Mouse (Mus musculus) forebrain, embryonic 12.5 days (tissue): ENCODE results near the gene Fads2. TPM values are rescaled to one million over a fixed set of nuclear protein-coding genes. Genes with fewer than 3 reads are reported as not detected.

Source experiments
- ATAC-seq: fragments of 200-750 bp; cut with Nextera tagmentation; 2 replicates; pipeline ENCODE4 v1.8.0; 2017; ENCODE audit warnings: moderate TSS enrichment; ENCODE audit not compliant: low FRiP score
- H3K27ac ChIP-seq: fragments of 300-500 bp; sonication (generic); 2 replicates; pipeline ENCODE4 v1.5.1; 2016; ENCODE audit warnings: mild to moderate bottlenecking
- H3K27me3 ChIP-seq: fragments of 300-500 bp; sonication (generic); 2 replicates; pipeline ENCODE4 v1.6.1; 2016; ENCODE audit warnings: mild to moderate bottlenecking
- H3K36me3 ChIP-seq: fragments of 300-500 bp; sonication (generic); replicated peaks from 2 replicates; pipeline ENCODE4 v1.6.1; 2016; ENCODE audit warnings: mild to moderate bottlenecking
- H3K4me1 ChIP-seq: fragments of 300-500 bp; sonication (generic); 2 replicates; pipeline ENCODE4 v1.6.1; 2016
- H3K4me2 ChIP-seq: fragments of 300-500 bp; sonication (generic); 2 replicates; pipeline ENCODE4 v1.6.1; 2016; ENCODE audit warnings: mild to moderate bottlenecking, moderate library complexity
- H3K4me3 ChIP-seq: fragments of 300-500 bp; sonication (generic); replicated peaks from 2 replicates; pipeline ENCODE4 v1.5.1; 2016; ENCODE audit warnings: mild to moderate bottlenecking
- H3K9ac ChIP-seq: fragments of 300-500 bp; sonication (generic); 2 replicates; pipeline ENCODE4 v1.6.1; 2016; ENCODE audit warnings: mild to moderate bottlenecking
- H3K9me3 ChIP-seq: fragments of 300-500 bp; sonication (generic); 2 replicates; pipeline ENCODE4 v1.6.1; 2016
- WGBS: fragments of 180-500 bp; shearing (Covaris S2); methylation state at CpG from one replicate; pipeline ENCODE4 v1.1.7; 2016; 5-methylcytosine and 5-hydroxymethylcytosine counted together
- polyA plus RNA-seq: library from polyadenylated mRNA; unstranded; fragments of >200 nt; fragmentation: Nextera tagmentation; extraction: Ambion mirVana; gene quantifications from 2 replicates; pipeline ENCODE4 v1.2.1, GENCODE M21; 2016

Gene Fads2
- polyA plus RNA-seq, 1 experiment from 2014 or later, result 184 TPM

DNA sequence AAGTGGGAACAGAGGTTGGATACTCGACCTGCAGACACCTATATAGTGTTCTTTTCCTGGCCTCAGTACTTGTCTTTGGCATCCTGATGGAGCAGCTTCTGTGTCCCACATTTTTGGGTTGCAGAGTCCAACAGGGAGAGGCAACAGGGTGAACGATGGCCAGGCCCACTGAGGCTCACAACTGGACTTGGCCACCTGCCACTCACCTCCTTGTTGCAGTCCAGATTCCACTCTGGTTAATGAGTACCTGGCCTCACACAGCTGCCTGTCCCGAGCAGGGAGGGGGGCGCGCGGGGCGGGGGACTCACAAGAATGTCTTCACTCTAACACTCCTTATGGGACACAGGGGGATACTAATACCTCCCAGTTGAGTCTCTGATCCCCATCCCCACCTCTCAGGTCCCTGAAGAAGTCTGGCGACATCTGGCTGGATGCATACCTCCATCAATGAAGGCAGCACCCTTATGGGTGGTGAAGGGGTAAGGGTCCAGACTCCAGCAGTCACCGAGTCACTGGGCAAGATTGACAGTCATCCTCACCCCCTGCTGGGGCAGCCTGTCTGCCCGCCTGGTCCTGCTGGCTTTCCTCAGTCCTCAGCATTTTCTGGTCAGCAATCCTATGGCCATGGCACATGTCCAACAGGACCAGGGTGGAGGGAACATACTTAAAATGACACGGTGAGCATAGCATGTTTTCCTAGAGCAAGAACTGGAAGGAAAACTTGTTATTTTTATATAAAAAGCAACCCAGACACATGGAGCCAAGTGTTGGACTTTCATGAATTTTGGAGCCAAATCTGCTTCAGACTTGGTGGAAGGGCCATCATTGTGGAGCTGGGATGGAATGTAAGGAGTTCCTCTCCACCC lies 43.8 kb downstream of the Fads2 start:
- H3K4me1 ChIP-seq, result peaks cover 8% of the 10 kb centered on the region; the same call in 1 of the 2 replicates
- no peak overlapping the region for H3K27ac ChIP-seq
- H3K4me2 ChIP-seq, result no peak overlapping the region
- H3K27me3 ChIP-seq, result no peaks in the 10 kb centered on the region
- 77% methylated on average over 11 of the region's 11 CpGs for WGBS
- no peak overlapping the region for H3K9ac ChIP-seq
- no peaks in the 10 kb centered on the region for H3K9me3 ChIP-seq
- ATAC-seq, result no peak
- no peak overlapping the region for H3K4me3 ChIP-seq
- H3K36me3 ChIP-seq, result peaks cover 27% of the 10 kb centered on the region

DNA sequence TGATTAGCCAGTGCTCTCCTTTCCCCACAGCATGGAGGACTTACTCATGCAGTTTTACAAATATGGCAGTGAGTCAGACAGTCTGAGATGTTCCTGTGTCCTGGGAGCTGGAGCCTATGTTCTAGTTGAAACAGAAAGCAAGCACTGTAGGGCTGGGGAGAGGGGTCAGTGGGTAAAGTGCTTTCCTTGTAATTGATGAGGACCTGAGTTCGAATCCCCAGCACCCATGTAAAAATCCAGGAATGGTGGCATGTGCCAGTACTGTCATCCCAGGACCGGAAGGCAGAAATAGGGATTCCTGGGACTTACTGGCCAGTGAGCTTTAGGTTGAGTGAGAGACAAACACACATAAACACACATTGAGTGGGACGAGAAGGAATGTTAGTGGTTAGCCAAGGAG lies 44.9 kb downstream of the Fads2 start:
- peaks cover 8% of the 10 kb centered on the region; the same call in 1 of the 2 replicates for H3K4me1 ChIP-seq
- H3K4me3 ChIP-seq, result no peak overlapping the region
- H3K27me3 ChIP-seq, result no peaks in the 10 kb centered on the region
- WGBS, result 94% methylated on average over 3 of the region's 3 CpGs
- no peak overlapping the region for H3K27ac ChIP-seq
- no peaks in the 10 kb centered on the region for H3K9me3 ChIP-seq
- H3K36me3 ChIP-seq, result peaks cover 16% of the 10 kb centered on the region
- H3K4me2 ChIP-seq, result no peak overlapping the region
- ATAC-seq, result no peak
- no peak overlapping the region for H3K9ac ChIP-seq

DNA sequence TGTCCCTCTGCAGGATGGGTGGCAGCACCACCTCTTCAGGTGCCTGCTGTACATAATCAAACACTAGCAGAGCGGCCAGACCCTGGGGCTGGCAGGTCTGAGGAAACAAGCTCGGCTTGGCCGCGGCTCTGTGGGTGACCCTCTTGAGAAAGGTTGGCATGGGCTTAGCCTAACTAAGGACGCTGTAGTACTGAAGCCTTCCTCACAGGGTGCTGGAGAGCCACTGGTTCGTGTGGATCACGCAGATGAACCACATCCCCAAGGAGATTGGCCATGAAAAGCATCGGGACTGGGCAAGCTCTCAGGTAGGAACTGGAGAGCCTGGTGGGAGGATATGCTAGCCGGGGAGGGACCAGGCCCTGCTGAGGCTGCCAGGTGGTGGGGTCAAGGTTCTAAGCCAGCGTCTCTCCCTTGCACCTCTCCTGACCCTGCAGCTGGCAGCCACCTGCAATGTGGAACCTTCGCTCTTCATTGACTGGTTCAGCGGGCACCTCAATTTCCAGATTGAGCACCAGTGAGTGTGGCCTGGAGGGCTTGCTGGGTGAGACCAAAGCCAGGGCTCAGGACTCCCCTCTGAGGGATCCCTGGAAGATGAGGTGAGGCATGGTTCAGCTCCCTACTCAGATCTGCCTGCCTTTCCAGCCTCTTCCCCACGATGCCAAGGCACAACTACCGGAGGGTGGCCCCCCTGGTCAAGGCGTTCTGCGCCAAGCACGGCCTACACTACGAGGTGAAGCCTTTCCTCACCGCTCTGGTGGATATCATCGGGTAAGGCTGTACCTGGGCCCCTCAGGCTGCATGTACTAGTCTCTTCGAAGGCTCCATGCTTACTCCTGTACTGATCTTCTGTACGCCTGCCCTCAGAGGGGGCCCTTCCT lies 45.5 kb downstream of the Fads2 start:
- Histone ChIP-seq H3K4me3 (no peak overlapping the region), H3K27ac (no peak overlapping the region), H3K9ac (no peak overlapping the region), H3K27me3 (no peaks in the 10 kb centered on the region), H3K9me3 (no peaks in the 10 kb centered on the region), H3K36me3 (peaks cover 10% of the 10 kb centered on the region; the same call in 1 of the 2 replicates), H3K4me1 (peaks cover 4% of the 10 kb centered on the region; the same call in 1 of the 2 replicates), H3K4me2 (no peak overlapping the region)
- ATAC-seq, result no peak
- WGBS, result 87% methylated on average over 22 of the region's 22 CpGs

DNA sequence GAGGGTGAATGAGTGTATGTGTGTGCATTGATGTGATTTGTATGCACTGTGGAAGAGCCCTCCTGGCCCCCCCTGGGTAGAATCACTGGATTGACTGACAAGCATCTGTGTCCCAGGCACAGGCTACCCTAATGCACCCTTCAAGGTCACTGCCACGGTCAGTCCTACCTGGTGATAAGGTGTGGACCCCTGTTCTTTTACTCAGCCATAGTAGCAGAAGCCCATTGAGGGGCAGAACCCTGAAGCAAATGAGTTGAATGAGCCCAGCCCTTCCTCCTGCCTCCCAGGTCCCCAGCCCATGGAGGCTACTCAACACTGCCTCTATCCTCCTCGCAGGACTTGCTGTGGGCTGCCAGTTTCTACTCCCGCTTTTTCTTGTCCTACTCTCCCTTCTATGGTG lies 46.3 kb downstream of the Fads2 start:
- no peak overlapping the region for H3K4me2 ChIP-seq
- H3K4me1 ChIP-seq, result no peaks in the 10 kb centered on the region
- H3K9me3 ChIP-seq, result no peaks in the 10 kb centered on the region
- H3K4me3 ChIP-seq, result no peak overlapping the region
- H3K36me3 ChIP-seq, result 0 out of 2 replicates have a peak, but pooled peaks cover 7% of the 10 kb centered on the region
- 76% methylated on average over 3 of the region's 3 CpGs for WGBS
- no peaks in the 10 kb centered on the region for H3K27me3 ChIP-seq
- H3K9ac ChIP-seq, result no peak overlapping the region
- no peak overlapping the region for H3K27ac ChIP-seq
- ATAC-seq, result no peak

DNA sequence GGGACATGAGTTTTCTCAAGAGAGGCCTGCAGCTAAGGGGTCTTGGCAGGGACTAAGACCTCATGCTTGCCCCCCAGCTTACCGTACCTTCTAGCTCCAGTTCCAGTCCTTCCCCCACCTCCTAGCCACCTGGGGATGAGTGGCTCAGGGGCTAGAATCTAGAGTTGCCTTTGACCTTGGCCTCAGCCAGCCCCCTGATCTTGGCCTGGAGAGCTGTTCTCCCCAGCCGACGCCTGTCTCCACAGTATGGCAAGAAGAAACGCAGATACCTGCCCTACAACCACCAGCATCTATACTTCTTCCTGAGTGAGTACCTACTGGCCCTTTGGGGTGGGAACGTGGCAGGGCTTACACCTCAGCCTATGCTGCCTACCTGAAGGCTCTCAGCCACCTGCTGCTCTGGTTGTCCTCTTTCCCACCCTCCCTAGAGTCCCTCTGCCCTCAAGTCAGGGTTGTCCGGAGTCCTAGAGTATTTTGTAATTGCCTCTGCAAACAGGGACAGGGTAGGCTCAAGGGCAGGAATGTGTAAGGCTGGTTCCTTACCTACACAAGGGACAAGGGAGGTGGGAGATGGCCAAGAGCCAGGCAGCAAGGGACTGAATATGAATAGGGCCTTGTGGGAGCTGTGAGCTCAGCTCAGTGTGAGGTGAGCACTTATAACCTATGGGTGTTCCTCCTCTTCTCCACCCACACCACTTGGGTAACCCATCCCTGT lies 47.0 kb downstream of the Fads2 start:
- WGBS, result 95% methylated on average over 6 of the region's 6 CpGs
- H3K27ac ChIP-seq, result no peak overlapping the region
- no peak for ATAC-seq
- no peaks in the 10 kb centered on the region for H3K4me1 ChIP-seq
- no peak overlapping the region for H3K9ac ChIP-seq
- no peaks in the 10 kb centered on the region for H3K27me3 ChIP-seq
- H3K4me2 ChIP-seq, result no peak overlapping the region
- 0 out of 2 replicates have a peak, but pooled peaks cover 7% of the 10 kb centered on the region for H3K36me3 ChIP-seq
- no peaks in the 10 kb centered on the region for H3K9me3 ChIP-seq
- H3K4me3 ChIP-seq, result no peak overlapping the region

DNA sequence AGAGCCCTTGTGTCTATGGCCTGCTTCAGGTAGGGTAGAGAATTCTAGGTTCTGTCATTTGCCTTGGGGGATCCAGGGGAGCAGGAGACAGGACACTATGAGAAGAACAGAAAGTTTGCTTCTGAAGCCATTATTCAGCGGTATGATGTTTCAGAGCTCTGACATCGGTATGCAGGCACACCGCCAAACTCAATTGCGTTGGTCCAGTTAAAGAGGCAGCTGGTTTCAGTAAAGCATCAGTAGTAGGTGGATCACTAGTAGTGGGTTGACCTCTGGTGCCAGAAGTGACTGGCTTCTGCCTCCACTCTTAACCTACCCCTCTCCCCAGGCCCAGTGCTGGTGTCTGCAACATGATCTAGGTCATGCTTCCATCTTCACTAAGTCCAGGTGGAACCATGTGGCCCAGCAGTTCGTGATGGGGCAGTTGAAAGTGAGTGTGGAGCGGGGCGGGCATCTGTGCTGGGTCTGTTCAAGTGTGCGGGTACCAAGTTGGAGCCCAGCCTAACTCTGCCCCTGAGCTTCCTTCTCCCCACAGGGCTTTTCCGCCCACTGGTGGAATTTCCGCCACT lies 47.8 kb downstream of the Fads2 start:
- 92% methylated on average over 10 of the region's 10 CpGs for WGBS
- H3K36me3 ChIP-seq, result 0 out of 2 replicates have a peak, but pooled peaks cover 7% of the 10 kb centered on the region
- no peaks in the 10 kb centered on the region for H3K4me1 ChIP-seq
- H3K27me3 ChIP-seq, result no peaks in the 10 kb centered on the region
- no peak overlapping the region for H3K27ac ChIP-seq
- no peak overlapping the region for H3K9ac ChIP-seq
- H3K4me3 ChIP-seq, result no peak overlapping the region
- H3K4me2 ChIP-seq, result no peak overlapping the region
- ATAC-seq, result no peak
- H3K9me3 ChIP-seq, result no peaks in the 10 kb centered on the region

DNA sequence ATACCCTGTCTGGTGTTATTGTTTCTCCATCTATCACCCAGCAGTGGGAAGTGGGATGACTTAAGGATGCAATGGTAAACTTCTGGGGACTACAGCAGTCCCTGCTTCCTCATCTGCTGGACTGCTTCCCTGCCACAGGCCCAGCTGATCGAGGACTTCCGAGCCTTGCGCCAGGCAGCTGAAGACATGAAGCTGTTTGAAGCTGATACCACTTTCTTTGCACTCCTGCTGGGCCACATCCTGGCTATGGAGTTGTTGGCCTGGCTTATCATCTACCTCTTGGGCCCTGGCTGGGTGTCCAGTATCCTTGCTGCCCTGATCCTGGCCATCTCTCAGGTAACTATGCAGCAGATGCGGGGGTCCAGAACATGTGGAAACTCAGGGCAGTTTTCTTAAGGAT lies 48.8 kb downstream of the Fads2 start:
- H3K9me3 ChIP-seq, result no peaks in the 10 kb centered on the region
- H3K4me2 ChIP-seq, result no peak overlapping the region
- H3K4me1 ChIP-seq, result no peaks in the 10 kb centered on the region
- no peaks in the 10 kb centered on the region for H3K27me3 ChIP-seq
- 93% methylated on average over 4 of the region's 4 CpGs for WGBS
- H3K27ac ChIP-seq, result no peak overlapping the region
- H3K36me3 ChIP-seq, result 0 out of 2 replicates have a peak, but pooled peaks cover 7% of the 10 kb centered on the region
- no peak overlapping the region for H3K4me3 ChIP-seq
- H3K9ac ChIP-seq, result no peak overlapping the region
- ATAC-seq, result no peak

DNA sequence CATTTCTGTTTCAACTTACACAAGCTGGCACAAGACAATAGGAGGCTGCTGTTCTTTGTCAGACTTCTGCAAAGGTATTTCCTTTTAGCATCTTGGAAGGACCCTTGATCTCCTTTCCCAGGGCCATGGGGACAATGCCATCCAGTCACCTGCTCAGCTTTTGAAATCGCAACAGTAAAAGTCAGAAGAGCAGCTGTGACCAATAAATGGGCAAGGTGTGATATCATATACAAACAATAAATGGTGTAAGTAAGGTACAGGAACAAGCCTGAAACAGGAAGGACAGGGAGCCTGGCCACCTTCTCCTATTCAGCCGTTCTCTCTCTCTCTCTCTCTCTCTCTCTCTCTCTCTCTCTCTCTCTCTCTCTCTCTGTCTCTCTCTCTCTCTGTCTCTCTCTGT lies 51.1 kb downstream of the Fads2 start:
- Histone ChIP-seq H3K27me3 (no peaks in the 10 kb centered on the region), H3K36me3 (no peaks in the 10 kb centered on the region), H3K9me3 (no peaks in the 10 kb centered on the region), H3K27ac (no peak overlapping the region), H3K4me3 (no peak overlapping the region), H3K9ac (no peak overlapping the region), H3K4me1 (no peaks in the 10 kb centered on the region), H3K4me2 (no peak overlapping the region)
- WGBS, result 89% methylated on average over 2 of the region's 2 CpGs
- no peak for ATAC-seq

DNA sequence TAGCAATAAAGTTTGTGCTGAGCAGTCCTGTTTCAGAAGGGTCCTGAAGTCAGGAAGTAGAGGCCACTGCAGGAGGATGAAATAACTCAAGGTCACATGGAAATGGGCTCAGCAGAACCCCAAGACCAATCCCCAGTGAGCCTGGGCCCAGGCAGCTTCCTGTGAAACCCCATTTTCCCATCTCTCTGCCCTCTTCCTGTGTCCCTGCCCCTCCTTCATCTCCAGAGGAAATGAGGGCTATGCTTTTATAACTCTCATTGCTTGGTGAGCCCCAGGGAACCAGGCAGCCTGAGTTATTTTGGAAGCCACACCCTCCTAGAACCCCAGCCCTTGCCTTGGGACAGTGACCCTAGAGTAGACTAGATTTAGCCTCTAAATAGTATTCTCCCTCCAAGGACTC lies 52.0 kb downstream of the Fads2 start:
- Histone ChIP-seq H3K27ac (no peak overlapping the region), H3K9ac (no peak overlapping the region), H3K4me3 (no peak overlapping the region), H3K4me1 (no peaks in the 10 kb centered on the region), H3K4me2 (no peak overlapping the region), H3K27me3 (no peaks in the 10 kb centered on the region), H3K9me3 (no peaks in the 10 kb centered on the region), H3K36me3 (no peaks in the 10 kb centered on the region)
- no peak for ATAC-seq

DNA sequence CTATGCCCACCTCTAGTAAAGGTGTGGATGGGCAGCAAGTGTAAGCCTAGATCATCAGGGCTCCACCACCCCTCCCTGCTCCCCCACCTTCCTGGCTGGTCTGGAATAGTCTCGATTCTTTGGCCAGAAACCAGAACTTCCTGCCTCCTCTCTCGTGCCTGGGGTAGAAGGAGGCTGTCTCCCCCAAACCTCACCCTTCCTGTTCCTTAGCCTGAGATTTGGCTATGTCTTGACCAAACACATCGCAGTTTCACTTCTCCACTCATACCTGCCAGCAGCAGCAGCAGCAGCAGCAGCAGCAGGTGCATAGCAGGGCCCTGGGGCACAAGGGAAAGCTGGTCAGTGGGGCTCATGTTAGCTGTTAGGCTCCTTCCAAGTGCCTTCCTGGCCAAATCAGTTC lies 54.6 kb downstream of the Fads2 start:
- no peak overlapping the region for H3K27ac ChIP-seq
- H3K4me2 ChIP-seq, result no peak overlapping the region
- ATAC-seq, result no peak
- H3K9ac ChIP-seq, result no peak overlapping the region
- H3K4me3 ChIP-seq, result no peak overlapping the region
- H3K4me1 ChIP-seq, result peaks cover 7% of the 10 kb centered on the region
- H3K9me3 ChIP-seq, result no peaks in the 10 kb centered on the region
- WGBS, result 71% methylated on average over 3 of the region's 3 CpGs
- peaks cover 17% of the 10 kb centered on the region; the same call in 1 of the 2 replicates for H3K27me3 ChIP-seq
- no peaks in the 10 kb centered on the region for H3K36me3 ChIP-seq

DNA sequence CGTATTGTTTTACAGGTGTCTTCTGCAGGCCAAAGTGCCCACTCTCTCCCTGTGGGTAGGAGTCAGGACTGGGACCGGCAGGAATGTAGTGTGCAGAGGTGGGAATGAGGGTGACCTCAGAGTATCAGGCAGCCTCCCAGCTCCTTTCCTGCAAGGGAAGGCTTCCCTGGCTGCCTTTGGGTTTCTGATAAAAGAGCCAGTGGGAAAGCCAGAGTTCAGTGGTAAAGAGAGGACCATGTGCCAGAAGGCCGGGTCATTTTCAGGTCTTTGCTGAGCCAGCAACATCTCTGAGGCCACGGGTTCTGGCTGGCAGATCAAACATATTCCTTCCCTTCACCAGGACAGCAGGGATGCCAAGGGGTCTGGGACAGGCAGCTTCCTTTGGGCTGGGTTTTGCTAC lies 55.2 kb downstream of the Fads2 start:
- 74% methylated on average over 4 of the region's 4 CpGs for WGBS
- Histone ChIP-seq H3K36me3 (no peaks in the 10 kb centered on the region), H3K4me3 (no peak overlapping the region), H3K27me3 (peaks cover 17% of the 10 kb centered on the region; the same call in 1 of the 2 replicates), H3K4me1 (peaks cover 12% of the 10 kb centered on the region), H3K9me3 (no peaks in the 10 kb centered on the region), H3K27ac (no peak overlapping the region), H3K9ac (no peak overlapping the region), H3K4me2 (no peak overlapping the region)
- no peak for ATAC-seq

DNA sequence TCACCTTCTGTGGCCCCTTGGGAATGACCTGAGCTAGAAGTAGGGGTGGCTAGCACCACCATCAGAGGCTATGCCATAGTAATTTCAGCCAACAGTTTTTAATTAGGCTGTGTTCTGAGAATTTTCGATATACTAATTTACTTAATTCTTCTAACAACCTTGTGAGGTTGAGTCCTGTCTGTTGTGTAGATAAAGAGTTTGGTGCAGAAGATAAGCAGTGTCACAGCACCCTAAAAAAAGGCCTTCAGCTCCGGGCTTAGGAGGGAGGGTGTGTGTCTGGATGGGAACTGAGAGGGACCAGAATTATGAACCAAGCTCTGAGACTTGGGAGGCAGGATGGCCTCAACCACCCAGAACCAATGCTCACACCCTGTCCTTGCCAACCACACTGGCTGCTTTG lies 55.8 kb downstream of the Fads2 start:
- H3K27me3 ChIP-seq, result peaks cover 17% of the 10 kb centered on the region; the same call in 1 of the 2 replicates
- no peaks in the 10 kb centered on the region for H3K9me3 ChIP-seq
- ATAC-seq, result no peak
- no peak overlapping the region for H3K4me2 ChIP-seq
- peaks cover 18% of the 10 kb centered on the region for H3K4me1 ChIP-seq
- no peak overlapping the region for H3K4me3 ChIP-seq
- H3K9ac ChIP-seq, result no peak overlapping the region
- WGBS, result 85% methylated on average over 2 of the region's 2 CpGs
- no peaks in the 10 kb centered on the region for H3K36me3 ChIP-seq
- no peak overlapping the region for H3K27ac ChIP-seq
